Mouse (Mus musculus): Measurements from ENCODE around the gene Spef1. TPM values are rescaled to one million over a fixed set of nuclear protein-coding genes. Genes with fewer than 3 reads are reported as not detected.

The Spef1 gene
- polyA plus RNA-seq, 1 experiment from 2014 or later = 10.6 TPM

Other genes starting within 250 kb of the Spef1 start
- 39.4 and 43.1 TPM in 2 replicates for gene Gfra4, start 144.2 kb downstream of the Spef1 start, polyA plus RNA-seq (2015; fragmentation: Nextera tagmentation; extraction: Ambion mirVana)
- gene Adam33, start 123.5 kb downstream of the Spef1 start, polyA plus RNA-seq (2015; fragmentation: Nextera tagmentation; extraction: Ambion mirVana) = 1.3 and 2.1 TPM in 2 replicates
- 0.27 and 0.59 TPM in 2 replicates for gene Siglec1, start 100.5 kb downstream of the Spef1 start, polyA plus RNA-seq (2015; fragmentation: Nextera tagmentation; extraction: Ambion mirVana)
- 4.4 and 4.6 TPM in 2 replicates for gene Hspa12b, start 60.0 kb downstream of the Spef1 start, polyA plus RNA-seq (2015; fragmentation: Nextera tagmentation; extraction: Ambion mirVana)
- gene Gm11037, start 53.8 kb downstream of the Spef1 start, polyA plus RNA-seq (2015; fragmentation: Nextera tagmentation; extraction: Ambion mirVana) = not detected in 2 replicates
- gene 1700037H04Rik, start 27.2 kb downstream of the Spef1 start, polyA plus RNA-seq (2015; fragmentation: Nextera tagmentation; extraction: Ambion mirVana) = 71.2 and 81.5 TPM in 2 replicates
- 16.0 and 16.4 TPM in 2 replicates for gene Cenpb, start 7.2 kb downstream of the Spef1 start, polyA plus RNA-seq (2015; fragmentation: Nextera tagmentation; extraction: Ambion mirVana)
- gene Cdc25b, start 333 bp downstream of the Spef1 start, polyA plus RNA-seq (2015; fragmentation: Nextera tagmentation; extraction: Ambion mirVana) = 23.9 and 27.0 TPM in 2 replicates
- gene Ap5s1, start 19.8 kb upstream of the Spef1 start, polyA plus RNA-seq (2015; fragmentation: Nextera tagmentation; extraction: Ambion mirVana) = 36.5 and 37.5 TPM in 2 replicates
- 5.7 and 7.6 TPM in 2 replicates for gene Mavs, start 46.8 kb upstream of the Spef1 start, polyA plus RNA-seq (2015; fragmentation: Nextera tagmentation; extraction: Ambion mirVana)
- 24.6 and 24.7 TPM in 2 replicates for gene Pank2, start 75.2 kb upstream of the Spef1 start, polyA plus RNA-seq (2015; fragmentation: Nextera tagmentation; extraction: Ambion mirVana)
- gene Rnf24, start 165.6 kb upstream of the Spef1 start, polyA plus RNA-seq (2015; fragmentation: Nextera tagmentation; extraction: Ambion mirVana) = 20.2 and 22.3 TPM in 2 replicates

Measured in midbrain, embryonic 15.5 days (tissue).